Mouse (Mus musculus) limb, embryonic 14.5 days (tissue): Measurements from ENCODE around the gene Ifi35. TPM values are rescaled to one million over a fixed set of nuclear protein-coding genes. Genes with fewer than 3 reads are reported as not detected.

Source experiments
- ATAC-seq: fragments of 200-750 bp; cut with Nextera tagmentation; 2 replicates; pipeline ENCODE4 v1.8.0; 2017; ENCODE audit warnings: low read depth, moderate number of reproducible peaks, moderate TSS enrichment; ENCODE audit not compliant: low FRiP score
- DNase-seq: peaks from one replicate; pipeline ENCODE4 v3.0.0-alpha.2; 2015; ENCODE audit warnings: low spot score
- H3K27ac ChIP-seq: fragments of 300-500 bp; sonication (generic); replicated peaks from 2 replicates; pipeline ENCODE4 v1.5.1; 2014; ENCODE audit warnings: low read depth, mild to moderate bottlenecking, low read length, moderate library complexity, mixed read lengths
- H3K27me3 ChIP-seq: fragments of 300-500 bp; sonication (generic); 2 replicates; pipeline ENCODE4 v1.6.1; 2014; ENCODE audit warnings: low read length, mixed read lengths; ENCODE audit not compliant: control insufficient read depth, insufficient read depth
- H3K36me3 ChIP-seq: fragments of 300-500 bp; sonication (generic); 2 replicates; pipeline ENCODE4 v1.6.1; 2014; ENCODE audit warnings: mild to moderate bottlenecking, low read length, moderate library complexity, mixed read lengths; ENCODE audit not compliant: control insufficient read depth, insufficient read depth
- H3K4me1 ChIP-seq: fragments of 300-500 bp; sonication (generic); 2 replicates; pipeline ENCODE4 v1.6.1; 2014; ENCODE audit warnings: antibody characterized with exemption, low read length, mixed read lengths; ENCODE audit not compliant: control insufficient read depth, insufficient read depth
- H3K4me2 ChIP-seq: fragments of 300-500 bp; sonication (generic); replicated peaks from 2 replicates; pipeline ENCODE4 v1.6.1; 2014; ENCODE audit warnings: low read depth, mild to moderate bottlenecking, low read length, moderate library complexity; ENCODE audit not compliant: severe bottlenecking
- H3K4me3 ChIP-seq: fragments of 300-500 bp; sonication (generic); replicated peaks from 2 replicates; pipeline ENCODE4 v1.5.1; 2014; ENCODE audit warnings: low read length
- H3K9ac ChIP-seq: fragments of 300-500 bp; sonication (generic); 2 replicates; pipeline ENCODE4 v1.6.1; 2014; ENCODE audit warnings: mild to moderate bottlenecking, low read depth, low read length, moderate library complexity; ENCODE audit not compliant: severe bottlenecking
- H3K9me3 ChIP-seq: fragments of 300-500 bp; sonication (generic); 2 replicates; pipeline ENCODE4 v1.6.1; 2016; ENCODE audit warnings: low read length; ENCODE audit not compliant: control insufficient read depth
- POLR2A ChIP-seq: fragments of 200-500 bp; IDR thresholded peaks from 2 replicates; pipeline ENCODE4 v1.8.0; 2012; ENCODE audit warnings: inconsistent platforms, mild to moderate bottlenecking, moderate library complexity, borderline replicate concordance; ENCODE audit not compliant: insufficient read depth, insufficient read length; ENCODE audit errors: extremely low read depth
- WGBS: fragments of 180-500 bp; shearing (Covaris S2); extraction: QIAGEN DNeasy Blood & Tissue Kit; methylation state at CpG from one replicate; pipeline ENCODE4 v1.1.7; 2014; 5-methylcytosine and 5-hydroxymethylcytosine counted together
- polyA plus RNA-seq, 2 experiments: library from polyadenylated mRNA; depleted of rRNA in 1 of 2; stranded (reverse) in 1 of 2; unstranded in 1 of 2; fragments of >200 nt; fragmentation: Nextera tagmentation in 1 of 2; extraction: Ambion mirVana in 1 of 2; gene quantifications; 2 replicates each; pipeline versions ENCODE4 v1.2.1 to v1.2.3; 2012 to 2014

Ifi35 gene
- polyA plus RNA-seq, 2 experiments: 15.2 to 16.7 TPM

- no peaks in the 10 kb centered on the region for H3K36me3 ChIP-seq
- WGBS: under 1% methylated on average over 43 of the region's 54 CpGs
- no peaks in the 10 kb centered on the region for H3K27me3 ChIP-seq
- DNase-seq: peak; percentile 69
- H3K4me3 ChIP-seq: peak overlapping the region; percentile 70
- TF ChIP-seq POLR2A: no peak
- no peaks in the 10 kb centered on the region for H3K9me3 ChIP-seq
- peak; percentile 84 for ATAC-seq
- H3K4me1 ChIP-seq: peaks cover 24% of the 10 kb centered on the region
- peak overlapping the region; percentile 61 for H3K9ac ChIP-seq
- peak overlapping the region; percentile 95 for H3K4me2 ChIP-seq
- no peak overlapping the region for H3K27ac ChIP-seq
These were observed 19.5 kb downstream of the Ifi35 start for GRCm38 (mm10) chr11:101467477-101468262.

GRCm38 (mm10) chr11:101468263-101468688 is 20.1 kb downstream of the Ifi35 start:
- H3K9ac ChIP-seq: peak overlapping the region; percentile 61
- DNase-seq: peak; percentile 5
- peak overlapping the region; percentile 95 for H3K4me2 ChIP-seq
- H3K4me1 ChIP-seq: peaks cover 23% of the 10 kb centered on the region
- no peak overlapping the region for H3K27ac ChIP-seq
- H3K27me3 ChIP-seq: no peaks in the 10 kb centered on the region
- under 1% methylated on average over 21 of the region's 31 CpGs for WGBS
- TF ChIP-seq POLR2A: no peak
- H3K36me3 ChIP-seq: no peaks in the 10 kb centered on the region
- no peaks in the 10 kb centered on the region for H3K9me3 ChIP-seq
- peak overlapping the region; percentile 70 for H3K4me3 ChIP-seq
- ATAC-seq: peak; percentile 10

GRCm38 (mm10) chr11:101468731-101469130 is 20.5 kb downstream of the Ifi35 start:
- WGBS: 2% methylated on average over 13 of the region's 13 CpGs
- TF ChIP-seq POLR2A: no peak
- H3K27me3 ChIP-seq: no peaks in the 10 kb centered on the region
- H3K9me3 ChIP-seq: no peaks in the 10 kb centered on the region
- H3K27ac ChIP-seq: no peak overlapping the region
- peaks cover 19% of the 10 kb centered on the region for H3K4me1 ChIP-seq
- H3K4me2 ChIP-seq: peak overlapping the region; percentile 95
- H3K9ac ChIP-seq: peak overlapping the region; percentile 61
- no peaks in the 10 kb centered on the region for H3K36me3 ChIP-seq
- DNase-seq: no peak
- peak overlapping the region; percentile 70 for H3K4me3 ChIP-seq
- no peak for ATAC-seq

- Histone ChIP-seq H3K4me3 (peak overlapping the region; percentile 70; the same call in 1 of the 2 replicates), H3K27ac (no peak overlapping the region), H3K9ac (no peak overlapping the region; the same call in 1 of the 2 replicates), H3K27me3 (no peaks in the 10 kb centered on the region), H3K4me2 (peak overlapping the region; percentile 95), H3K9me3 (no peaks in the 10 kb centered on the region), H3K4me1 (peaks cover 16% of the 10 kb centered on the region), H3K36me3 (no peaks in the 10 kb centered on the region)
- WGBS: 64% methylated on average over 4 of the region's 4 CpGs
- TF ChIP-seq POLR2A: no peak
- DNase-seq: no peak
- no peak for ATAC-seq
These were observed 20.9 kb downstream of the Ifi35 start for GRCm38 (mm10) chr11:101469155-101469554.

- H3K4me1 ChIP-seq: peaks cover 6% of the 10 kb centered on the region
- ATAC-seq: no peak
- no peaks in the 10 kb centered on the region for H3K27me3 ChIP-seq
- H3K36me3 ChIP-seq: no peaks in the 10 kb centered on the region
- no peak for DNase-seq
- no peak overlapping the region for H3K27ac ChIP-seq
- no peak overlapping the region for H3K4me2 ChIP-seq
- H3K9me3 ChIP-seq: no peaks in the 10 kb centered on the region
- 52% methylated on average over 7 of the region's 7 CpGs for WGBS
- TF ChIP-seq POLR2A: no peak
- no peak overlapping the region for H3K4me3 ChIP-seq
- no peak overlapping the region for H3K9ac ChIP-seq
These were observed 22.0 kb downstream of the Ifi35 start for GRCm38 (mm10) chr11:101470206-101470605.
